Mouse (Mus musculus) layer of hippocampus, adult 2 months (tissue): ENCODE results near the gene Gcnt2. TPM values are rescaled to one million over a fixed set of nuclear protein-coding genes. Genes with fewer than 3 reads are reported as not detected.
A peak's percentile ranks its signal among the peaks of the same experiment; 100 is the strongest.
"Not testable (repeated sequence)": the region's sequence is repeated elsewhere in the genome, so short reads cannot be mapped to it uniquely, and the experiment has no call there.

Experiments
- DNase-seq, 2 experiments: peaks; one replicate each; pipeline ENCODE4 v3.0.0; 2022; ENCODE audit warnings: low spot score in 2 of 2
- H3K27ac ChIP-seq: fragments of 200-600 bp; 2 replicates; pipeline ENCODE4 v1.8.1; 2022
- H3K4me3 ChIP-seq: fragments of 200-600 bp; 2 replicates; pipeline ENCODE4 v1.8.1; 2022; ENCODE audit warnings: mild to moderate bottlenecking
- CTCF ChIP-seq: fragments of 200-600 bp; conservative IDR thresholded peaks from 2 replicates; pipeline ENCODE4 v1.8.1; 2022; ENCODE audit warnings: antibody characterized with exemption, mild to moderate bottlenecking, moderate library complexity
- total RNA-seq, 2 experiments: library from RNA; stranded (reverse); gene quantifications; 2 replicates each; pipeline ENCODE4 v1.2.3; 2021

The Gcnt2 gene
- total RNA-seq, 2 experiments from 2014 or later: 16.3 to 17.0 TPM

DNA sequence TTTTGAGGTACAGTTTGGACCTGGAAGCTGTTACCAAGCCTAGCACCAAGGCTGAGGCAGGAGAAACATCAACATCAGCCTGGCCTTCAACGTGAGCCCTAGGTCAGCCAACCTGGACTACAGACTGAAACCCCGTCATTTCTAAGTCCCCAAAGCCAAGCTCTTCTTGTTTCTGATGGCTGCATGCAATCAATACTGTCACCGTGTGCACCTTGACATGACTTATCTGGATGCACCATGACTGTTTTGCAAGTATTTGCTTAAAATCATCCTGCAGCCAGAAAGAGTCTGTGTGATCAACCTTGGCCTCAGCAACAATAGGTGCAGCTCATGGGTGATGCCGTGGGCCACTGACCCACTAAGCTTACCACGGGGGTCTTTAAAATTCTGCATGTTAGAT, 23.1 kb downstream of the Gcnt2 start:
- TF ChIP-seq CTCF: no peak
- Histone ChIP-seq H3K27ac (no peak overlapping the region), H3K4me3 (no peak overlapping the region)
- no peak for DNase-seq

GRCm38 (mm10) chr13:40883903-40884302, 24.3 kb downstream of the Gcnt2 start:
- Histone ChIP-seq H3K27ac (no peak overlapping the region), H3K4me3 (no peak overlapping the region)
- DNase-seq: no peak
- TF ChIP-seq CTCF: no peak

DNA sequence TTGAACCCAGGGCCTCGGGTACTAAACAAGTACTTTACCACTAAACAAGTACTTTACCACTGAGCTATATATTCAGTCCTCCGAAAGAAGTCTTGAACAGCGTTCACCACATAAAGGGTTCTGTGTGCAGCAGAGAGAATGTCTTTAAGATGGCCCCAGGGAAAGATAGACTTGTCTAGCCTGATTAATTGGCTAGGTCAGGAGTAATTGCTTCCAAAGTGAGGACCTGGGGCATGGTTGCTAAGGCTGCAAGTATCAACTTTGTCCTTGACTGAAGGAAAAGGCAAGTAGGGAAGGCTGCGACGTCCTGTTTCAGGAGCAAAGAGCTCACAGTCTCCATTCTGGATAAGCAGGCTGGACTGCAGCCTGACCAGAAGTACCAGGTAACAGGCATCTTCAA, 25.3 kb downstream of the Gcnt2 start:
- no peak overlapping the region for H3K4me3 ChIP-seq
- H3K27ac ChIP-seq: peak overlapping the region; percentile 85; the same call in 1 of the 2 replicates
- no peak for TF ChIP-seq CTCF
- no peak for DNase-seq

- TF ChIP-seq CTCF: no peak
- peak overlapping the region; percentile 85 for H3K27ac ChIP-seq
- peak overlapping the region; percentile 57 for H3K4me3 ChIP-seq
- no peak for DNase-seq
Observed at GRCm38 (mm10) chr13:40885935-40886642, 26.5 kb downstream of the Gcnt2 start.

GRCm38 (mm10) chr13:40886643-40887381, 27.3 kb downstream of the Gcnt2 start:
- Histone ChIP-seq H3K27ac (peak overlapping the region; percentile 85), H3K4me3 (peak overlapping the region; percentile 57)
- peak in 1 of 2 experiments; percentile 16 for DNase-seq
- TF ChIP-seq CTCF: no peak

- peak; percentile 50 to 51 for DNase-seq
- TF ChIP-seq CTCF: no peak
- peak overlapping the region; percentile 35 for H3K4me3 ChIP-seq
- peak overlapping the region; percentile 70 for H3K27ac ChIP-seq
Observed at GRCm38 (mm10) chr13:40890595-40890994, 31.0 kb downstream of the Gcnt2 start.

- not testable (repeated sequence) for DNase-seq, H3K4me3 ChIP-seq
- 0 out of 2 replicates have a peak overlapping the region, but pooled peaks have one; percentile 14 for H3K27ac ChIP-seq
Observed at GRCm38 (mm10) chr13:40891369-40891768, 31.8 kb downstream of the Gcnt2 start.

- Histone ChIP-seq H3K4me3 (no peak overlapping the region), H3K27ac (peak overlapping the region; percentile 39; the same call in 1 of the 2 replicates)
- TF ChIP-seq CTCF: no peak
- no peak for DNase-seq
Observed at GRCm38 (mm10) chr13:40892043-40892442, 32.5 kb downstream of the Gcnt2 start.

GRCm38 (mm10) chr13:40892547-40892946, 33.0 kb downstream of the Gcnt2 start:
- Histone ChIP-seq H3K4me3 (no peak overlapping the region), H3K27ac (no peak overlapping the region; the same call in 1 of the 2 replicates)
- TF ChIP-seq CTCF: no peak
- no peak for DNase-seq

GRCm38 (mm10) chr13:40893573-40893972, 34.0 kb downstream of the Gcnt2 start:
- no peak overlapping the region for H3K4me3 ChIP-seq
- no peak overlapping the region for H3K27ac ChIP-seq
- TF ChIP-seq CTCF: no peak
- DNase-seq: no peak

GRCm38 (mm10) chr13:40898049-40898690, 38.6 kb downstream of the Gcnt2 start:
- not testable (repeated sequence) for H3K4me3 ChIP-seq, DNase-seq
- peak overlapping the region; percentile 29; the same call in 1 of the 2 replicates for H3K27ac ChIP-seq

DNA sequence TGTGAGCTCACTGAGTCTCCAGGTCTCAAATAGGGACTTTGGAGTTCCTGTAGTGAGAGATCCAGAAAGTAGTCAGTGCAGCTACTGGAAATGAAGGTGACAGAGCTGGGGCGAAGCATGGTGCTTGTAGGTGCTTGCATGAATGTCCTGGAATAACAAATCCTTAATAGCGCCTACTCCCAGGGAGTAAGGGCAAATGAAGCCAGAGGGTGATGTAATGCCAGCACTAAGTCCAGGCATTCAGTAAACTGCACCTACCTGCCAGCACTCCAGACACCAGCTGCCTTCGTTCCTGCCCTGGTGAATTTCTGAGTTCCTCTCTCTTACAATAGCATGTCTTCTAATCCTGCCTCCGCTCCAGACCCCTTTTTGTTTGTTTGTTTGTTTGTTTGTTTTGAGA, 39.1 kb downstream of the Gcnt2 start:
- TF ChIP-seq CTCF: no peak

More for the DNA sequence above, 39.1 kb downstream of the Gcnt2 start:
- DNase-seq: no peak
- peak overlapping the region; percentile 29; the same call in 1 of the 2 replicates for H3K27ac ChIP-seq
- no peak overlapping the region for H3K4me3 ChIP-seq
